Mouse (Mus musculus): ENCODE measurements around the gene Rmnd1.

Gene Rmnd1

GRCm38 (mm10) chr10:4391076-4391475, 41.1 kb downstream of the Rmnd1 start:
- no peak for DNase-seq

GRCm38 (mm10) chr10:4390550-4390949, 41.6 kb downstream of the Rmnd1 start:
- DNase-seq, result no peak

- no peak for DNase-seq
Observed at GRCm38 (mm10) chr10:4389461-4390112, 42.6 kb downstream of the Rmnd1 start.

- no peak for DNase-seq
Observed at GRCm38 (mm10) chr10:4389036-4389435, 43.2 kb downstream of the Rmnd1 start.

- peak in 1 of 2 experiments; percentile 21 for DNase-seq
Observed at GRCm38 (mm10) chr10:4388384-4388745, 43.8 kb downstream of the Rmnd1 start.

GRCm38 (mm10) chr10:4387701-4388383, 44.3 kb downstream of the Rmnd1 start, which contains the start of gene Zbtb2:
Zbtb2 (minus strand) TSS chr10:4388108.
- DNase-seq, result peak; percentile 76 to 94

- DNase-seq, result peak; percentile 95 to 99
Observed at GRCm38 (mm10) chr10:4386609-4387591, 45.3 kb downstream of the Rmnd1 start.

GRCm38 (mm10) chr10:4384244-4384643, 47.9 kb downstream of the Rmnd1 start:
- DNase-seq, result no peak

- no peak for DNase-seq
Observed at GRCm38 (mm10) chr10:4380748-4381147, 51.4 kb downstream of the Rmnd1 start.

GRCm38 (mm10) chr10:4376931-4377330, 55.3 kb downstream of the Rmnd1 start:
- DNase-seq, result no peak

GRCm38 (mm10) chr10:4376461-4376860, 55.7 kb downstream of the Rmnd1 start:
- DNase-seq, result peak in 1 of 2 experiments; percentile 42

- no peak for DNase-seq
Observed at GRCm38 (mm10) chr10:4375267-4375666, 56.9 kb downstream of the Rmnd1 start.

- no peak for DNase-seq
Observed at GRCm38 (mm10) chr10:4374734-4375133, 57.5 kb downstream of the Rmnd1 start.

- no peak for DNase-seq
Observed at GRCm38 (mm10) chr10:4374239-4374638, 57.9 kb downstream of the Rmnd1 start.

GRCm38 (mm10) chr10:4373558-4373957, 58.6 kb downstream of the Rmnd1 start:
- no peak for DNase-seq

GRCm38 (mm10) chr10:4372011-4372410, 60.2 kb downstream of the Rmnd1 start:
- peak in 1 of 2 experiments; percentile 46 for DNase-seq

GRCm38 (mm10) chr10:4370105-4370504, 62.1 kb downstream of the Rmnd1 start:
- no peak for DNase-seq

- no peak for DNase-seq
Observed at GRCm38 (mm10) chr10:4364618-4365017, 67.6 kb downstream of the Rmnd1 start.

- no peak for DNase-seq
Observed at GRCm38 (mm10) chr10:4357435-4357834, 74.8 kb downstream of the Rmnd1 start.

GRCm38 (mm10) chr10:4356640-4357039, 75.5 kb downstream of the Rmnd1 start:
- DNase-seq, result no peak

GRCm38 (mm10) chr10:4355882-4356451, 76.2 kb downstream of the Rmnd1 start:
- no peak for DNase-seq

GRCm38 (mm10) chr10:4354371-4355260, 77.6 kb downstream of the Rmnd1 start:
- no peak for DNase-seq

All from kidney, postnatal 25 days (tissue).